Mouse (Mus musculus) C2C12 (cell line): ENCODE measurements at regions not wholly inside any gene's neighbourhood (a gene's known extent, or its start where the extent isn't known, plus 50 kb on each side); places are given as distances from the start of the nearest gene placed in this dataset.
"Not testable (repeated sequence)": the region's sequence is repeated elsewhere in the genome, so short reads cannot be mapped to it uniquely, and the experiment has no call there.

ENCODE experiments used
- H3K27me3 ChIP-seq: one replicate; pipeline ENCODE4 v1.6.1; 2011; ENCODE audit not compliant: control insufficient read depth, insufficient read depth, insufficient read length
- H3K36me3 ChIP-seq: one replicate; pipeline ENCODE4 v1.6.1; 2011; ENCODE audit not compliant: control insufficient read depth, insufficient read depth
- H3K4me3 ChIP-seq: one replicate; pipeline ENCODE4 v1.5.1; 2011; ENCODE audit warnings: mild to moderate bottlenecking, control low read depth; ENCODE audit not compliant: poor library complexity, insufficient read depth, severe bottlenecking
- H3K79me2 ChIP-seq: one replicate; pipeline ENCODE4 v1.6.1; 2011; ENCODE audit not compliant: control insufficient read depth, insufficient read depth
- H3K79me3 ChIP-seq: one replicate; pipeline ENCODE4 v1.6.1; 2011; ENCODE audit warnings: low read depth, control low read depth
- H3ac ChIP-seq: one replicate; pipeline ENCODE3; 2011; ENCODE audit warnings: low read depth; ENCODE audit not compliant: control insufficient read depth, insufficient read length
- CEBPB ChIP-seq: IDR thresholded peaks from one replicate; pipeline ENCODE4 v1.6.1; 2011; ENCODE audit warnings: low read depth, mild to moderate bottlenecking, control low read depth, moderate library complexity
- CTCF ChIP-seq: IDR thresholded peaks from one replicate; pipeline ENCODE4 v1.5.1; 2011; ENCODE audit not compliant: control insufficient read depth, insufficient read depth, insufficient read length
- FOSL1 ChIP-seq: IDR thresholded peaks from one replicate; pipeline ENCODE4 v1.8.0; 2011; ENCODE audit warnings: mild to moderate bottlenecking, low read length; ENCODE audit not compliant: poor library complexity, insufficient read depth, severe bottlenecking
- MAX ChIP-seq: IDR thresholded peaks from one replicate; pipeline ENCODE4 v1.6.1; 2011; ENCODE audit warnings: mild to moderate bottlenecking, control low read depth
- MYOD1 ChIP-seq: IDR thresholded peaks from one replicate; pipeline ENCODE4 v1.6.1; 2011; ENCODE audit warnings: low read depth; ENCODE audit not compliant: control insufficient read depth, insufficient read length
- MYOG ChIP-seq: IDR thresholded peaks from one replicate; pipeline ENCODE4 v1.6.1; 2011; ENCODE audit not compliant: control insufficient read depth, insufficient read length; ENCODE audit errors: extremely low read depth
- USF1 ChIP-seq: IDR thresholded peaks from one replicate; pipeline ENCODE4 v1.6.1; 2011; ENCODE audit warnings: low read depth, mild to moderate bottlenecking, control low read depth, moderate library complexity

GRCm38 (mm10) chr2:78253601-78254097 is 307.5 kb upstream of the Cwc22 start:
- H3ac ChIP-seq: no peak overlapping the region
- H3K36me3 ChIP-seq: no peaks in the 10 kb centered on the region
- TF ChIP-seq CEBPB (no peak), USF1 (no peak), MYOD1 (no peak), MAX (no peak), CTCF (no peak), FOSL1 (no peak), MYOG (no peak)
- H3K79me3 ChIP-seq: no peaks in the 10 kb centered on the region
- no peaks in the 10 kb centered on the region for H3K79me2 ChIP-seq
- no peak overlapping the region for H3K4me3 ChIP-seq
- H3K27me3 ChIP-seq: no peaks in the 10 kb centered on the region

GRCm38 (mm10) chr2:78246354-78246753 is 300.2 kb upstream of the Cwc22 start:
- H3ac ChIP-seq: no peak overlapping the region
- no peaks in the 10 kb centered on the region for H3K36me3 ChIP-seq
- no peaks in the 10 kb centered on the region for H3K79me2 ChIP-seq
- no peaks in the 10 kb centered on the region for H3K79me3 ChIP-seq
- no peak for TF ChIP-seq MAX
- no peaks in the 10 kb centered on the region for H3K27me3 ChIP-seq
- no peak overlapping the region for H3K4me3 ChIP-seq

GRCm38 (mm10) chr2:78240299-78240698 is 294.1 kb upstream of the Cwc22 start:
- H3K36me3 ChIP-seq: no peaks in the 10 kb centered on the region
- H3ac ChIP-seq: no peak overlapping the region
- no peaks in the 10 kb centered on the region for H3K27me3 ChIP-seq
- TF ChIP-seq MAX (no peak), MYOG (no peak), MYOD1 (no peak), FOSL1 (no peak), USF1 (no peak), CEBPB (no peak), CTCF (no peak)
- H3K79me2 ChIP-seq: no peaks in the 10 kb centered on the region
- no peak overlapping the region for H3K4me3 ChIP-seq
- no peaks in the 10 kb centered on the region for H3K79me3 ChIP-seq

DNA sequence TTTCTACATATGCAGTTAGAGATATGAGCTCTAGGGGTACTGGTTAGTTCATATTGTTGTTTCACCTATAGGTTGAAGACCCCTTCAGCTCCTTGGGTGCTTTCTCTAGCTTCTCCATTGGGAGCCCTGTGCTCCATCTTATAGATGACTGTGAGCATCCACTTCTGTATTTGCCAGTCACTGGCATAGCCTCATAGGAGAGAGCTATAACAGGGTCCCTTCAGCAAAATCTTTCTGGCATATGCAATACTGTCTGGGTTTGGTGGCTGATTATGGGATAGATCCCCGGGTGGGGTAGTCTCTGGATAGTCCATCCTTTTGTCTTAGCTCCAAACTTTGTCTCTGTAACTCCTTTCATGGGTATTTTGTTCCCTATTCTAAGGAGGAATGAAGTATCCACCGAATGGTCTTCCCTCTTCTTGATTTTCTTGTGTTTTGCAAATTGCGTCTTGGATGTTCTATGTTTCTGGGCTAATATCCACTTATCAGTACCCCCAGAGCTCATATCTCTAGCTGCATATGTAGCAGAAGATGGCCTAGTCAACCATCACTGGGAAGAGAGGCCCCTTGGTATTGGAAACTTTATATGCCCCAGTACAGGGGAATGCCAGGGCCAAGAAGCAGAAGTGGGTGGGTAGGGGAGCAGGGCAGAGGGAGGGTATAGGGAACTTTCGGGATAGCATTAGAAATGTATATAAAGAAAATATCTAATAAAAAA is 279.4 kb upstream of the Cwc22 start:
- H3K79me2 ChIP-seq, H3K79me3 ChIP-seq, H3ac ChIP-seq, H3K27me3 ChIP-seq, H3K36me3 ChIP-seq, H3K4me3 ChIP-seq: not testable (repeated sequence)

- no peak overlapping the region for H3ac ChIP-seq
- H3K79me3 ChIP-seq: no peaks in the 10 kb centered on the region
- no peaks in the 10 kb centered on the region for H3K36me3 ChIP-seq
- TF ChIP-seq MYOD1: no peak
- no peak for TF ChIP-seq CTCF
- TF ChIP-seq CEBPB: no peak
- no peak for TF ChIP-seq FOSL1
- no peak for TF ChIP-seq MAX
- TF ChIP-seq USF1: no peak
- no peak for TF ChIP-seq MYOG
- no peaks in the 10 kb centered on the region for H3K79me2 ChIP-seq
- H3K4me3 ChIP-seq: no peak overlapping the region
- H3K27me3 ChIP-seq: no peaks in the 10 kb centered on the region
Measured at GRCm38 (mm10) chr2:78214469-78214868, 268.3 kb upstream of the Cwc22 start.

GRCm38 (mm10) chr2:78205125-78205524 is 258.9 kb upstream of the Cwc22 start:
- Histone ChIP-seq H3K79me3 (no peaks in the 10 kb centered on the region), H3K4me3 (no peak overlapping the region), H3K27me3 (no peaks in the 10 kb centered on the region), H3K79me2 (no peaks in the 10 kb centered on the region), H3ac (no peak overlapping the region), H3K36me3 (no peaks in the 10 kb centered on the region)
- no peak for TF ChIP-seq CEBPB
- no peak for TF ChIP-seq FOSL1
- no peak for TF ChIP-seq MYOD1
- no peak for TF ChIP-seq MYOG
- TF ChIP-seq MAX: no peak
- no peak for TF ChIP-seq USF1
- TF ChIP-seq CTCF: no peak
